In genomic region chr4:155692421-155692820, GRCm38 (mm10) we compare ENCODE assay signal across 21 mouse cellular contexts. TPM values are rescaled to one million over a fixed set of nuclear protein-coding genes. Genes with fewer than 3 reads are reported as not detected.
A peak's percentile ranks its signal among the peaks of the same experiment; 100 is the strongest.
DNase-seq lines count a peak whose midpoint lies in the region; ATAC-seq and TF ChIP-seq lines count a peak whose summit lies in the region.
"Had no signal": no experiment of that assay in that cellular context is flagged by ENCODE, and none has a peak within 500 bp of the region (broad histone marks: within the 10 kb centered on the region; RNA-seq: fewer than 3 reads in every experiment).

No protein-coding gene starts in this region.

- TF ChIP-seq EP300 in MEL (IDR thresholded peaks at IDR 0.05; ENCODE audit: low read depth in 1 of 2, low read length in 2 of 2) = no peak

- H3K4me1 ChIP-seq in MEL (ENCODE audit: control insufficient read depth in 1 of 2, insufficient read depth in 2 of 2, low read length in 2 of 2) = peaks cover 0 to 9% of the 10 kb centered on the region in 2 experiments; a peak in 1 of 4 replicates

- TF ChIP-seq RAD21 in MEL (IDR thresholded peaks at IDR 0.05; ENCODE audit: low read depth, low read length) = no peak

- no peaks in the 10 kb centered on the region; the same call in 1 of the 2 replicates for H3K79me2 ChIP-seq in MEL (ENCODE audit: control insufficient read depth, insufficient read depth, low read length, poor library complexity)

- H3K9ac ChIP-seq in MEL (ENCODE audit: control insufficient read depth, low read depth, low read length, poor library complexity, severe bottlenecking) = no peak overlapping the region
- H3K9ac ChIP-seq: embryonic facial prominence, embryonic 13.5 days; forebrain, embryonic 12.5 days; hindbrain, embryonic 12.5 days; intestine, embryonic 15.5 days had no signal

- peaks cover 0 to 5% of the 10 kb centered on the region in 2 experiments; a peak in 2 of 4 replicates for H3K27me3 ChIP-seq in MEL (ENCODE audit: control insufficient read depth in 1 of 2, insufficient read depth in 2 of 2, low read length in 2 of 2)
- H3K27me3 ChIP-seq: intestine, embryonic 15.5 days had no signal

- H3K27ac ChIP-seq in MEL (ENCODE audit: control insufficient read depth, low read depth, low read length) = no peak overlapping the region
- H3K27ac ChIP-seq: embryonic facial prominence, embryonic 13.5 days; forebrain, embryonic 12.5 days; heart, embryonic 10.5 days; hindbrain, embryonic 12.5 days; intestine, embryonic 15.5 days had no signal

- TF ChIP-seq POLR2A in MEL (IDR thresholded peaks at IDR 0.05; ENCODE audit: control insufficient read depth in 1 of 2, insufficient read depth in 1 of 2, low read depth in 1 of 2, low read length in 2 of 2, poor library complexity in 1 of 2) = no peak

- no peaks in the 10 kb centered on the region for H3K9me3 ChIP-seq in MEL (replicated peaks; ENCODE audit: insufficient read depth, low read length)
- H3K9me3 ChIP-seq: embryonic facial prominence, embryonic 13.5 days; heart, embryonic 10.5 days; hindbrain, embryonic 12.5 days; intestine, embryonic 15.5 days had no signal

- no peak overlapping the region for H3K4me3 ChIP-seq in MEL (ENCODE audit: control insufficient read depth in 1 of 2, insufficient read depth in 1 of 2, low read depth in 2 of 2, low read length in 2 of 2)
- H3K4me3 ChIP-seq: embryonic facial prominence, embryonic 13.5 days; forebrain, embryonic 12.5 days; heart, embryonic 10.5 days; hindbrain, embryonic 12.5 days; intestine, embryonic 15.5 days had no signal

- H3K36me3 ChIP-seq in MEL (ENCODE audit: control insufficient read depth in 1 of 2, insufficient read depth in 2 of 2, low read length in 2 of 2) = peaks cover 0 to 2% of the 10 kb centered on the region in 2 experiments; a peak in 1 of 4 replicates
- H3K36me3 ChIP-seq: embryonic facial prominence, embryonic 13.5 days; forebrain, embryonic 12.5 days; heart, embryonic 10.5 days; hindbrain, embryonic 12.5 days; intestine, embryonic 15.5 days had no signal

- peak; percentile 18 for DNase-seq in lung, postnatal 10 days
- no peak for DNase-seq in lung, postnatal 4 days
- peak; percentile 49 for DNase-seq in MEL (ENCODE audit: low read depth, low spot score)
- no peak for DNase-seq in gastrocnemius, adult 8-10 months (ENCODE audit: low spot score in 2 of 2)
- no peak for DNase-seq in frontal cortex, postnatal 25 days (ENCODE audit: low spot score in 2 of 2)
- no peak for DNase-seq in layer of hippocampus, adult 9-11 months
- DNase-seq: adrenal gland, adult 2 months; adrenal gland, postnatal 25 days; cerebellum, adult 9-10 months; gastrocnemius, postnatal 25 days; heart, postnatal 10 days; heart, postnatal 4 days; kidney, adult 18-20 months had no signal

- TF ChIP-seq CTCF in MEL (IDR thresholded peaks at IDR 0.05 in 2 of 3, conservative IDR thresholded peaks at IDR 0.05 in 1 of 3; ENCODE audit: control insufficient read depth in 1 of 3, insufficient read depth in 1 of 3, low read depth in 2 of 3, low read length in 3 of 3, poor library complexity in 1 of 3, severe bottlenecking in 1 of 3) = no peak

- ATAC-seq in granulocyte monocyte progenitor cell, adult 5-6 weeks (replicated peaks; ENCODE audit: poor library complexity, severe bottlenecking) = 0 out of 2 replicates have a peak, but pooled peaks have one; percentile 15
- ATAC-seq: forebrain, embryonic 16.5 days; hindbrain, embryonic 16.5 days; intestine, embryonic 15.5 days had no signal

TF ChIP-seq in MEL, 35 proteins besides CTCF, POLR2A, EP300 and RAD21:
- TF ChIP-seq UBTF (IDR thresholded peaks at IDR 0.05; ENCODE audit: borderline replicate concordance, insufficient read depth, low read depth, low read length) = no peak
- TF ChIP-seq MAZ (IDR thresholded peaks at IDR 0.05; ENCODE audit: low read depth, low read length) = no peak
- no peak for TF ChIP-seq TAL1 (IDR thresholded peaks at IDR 0.05; ENCODE audit: low read length)
- TF ChIP-seq ETS1 (IDR thresholded peaks at IDR 0.05; ENCODE audit: low read depth, low read length) = no peak
- TF ChIP-seq POLR2AphosphoS5 (IDR thresholded peaks at IDR 0.05; ENCODE audit: borderline replicate concordance, low read depth, low read length) = no peak
- TF ChIP-seq CHD1 (IDR thresholded peaks at IDR 0.05; ENCODE audit: low read depth, low read length) = no peak
- TF ChIP-seq MEF2A (IDR thresholded peaks at IDR 0.05; ENCODE audit: extremely low read depth, insufficient replicate concordance, low read depth, low read length, poor library complexity, severe bottlenecking) = no peak
- no peak for TF ChIP-seq BHLHE40 (IDR thresholded peaks at IDR 0.05; ENCODE audit: borderline replicate concordance, low read depth, low read length)
- TF ChIP-seq KAT2A (conservative IDR thresholded peaks at IDR 0.05; ENCODE audit: low read depth, low read length) = no peak
- no peak for TF ChIP-seq ELF1 (IDR thresholded peaks at IDR 0.05; ENCODE audit: low read depth, low read length)
- no peak for TF ChIP-seq GABPA (IDR thresholded peaks at IDR 0.05; ENCODE audit: low read depth, low read length)
- no peak for TF ChIP-seq ZC3H11A (IDR thresholded peaks at IDR 0.05; ENCODE audit: low read depth, low read length)
TF ChIP-seq in MEL: peak in this region for 0.

RNA-seq across cellular contexts. Expression of gene Fndc10, which starts 1.7 kb away (rescaled TPM):
- total RNA-seq in MEL (2012; rRNA removed) = 1.1 and 2.6 TPM in 2 replicates
- 1 to 10 TPM in 1 of 2 experiments, not detected in 1; 5.9 TPM for polyA plus RNA-seq in MEL (2012; ENCODE audit: insufficient read depth in 1 of 2, insufficient read length in 2 of 2, low read depth in 1 of 2, low replicate concordance in 2 of 2, missing spikeins in 1 of 2)
- 2.8 and 7.6 TPM in 2 replicates for total RNA-seq in granulocyte monocyte progenitor cell, adult 5-6 weeks (2014; fragmentation: Nextera tagmentation)
- total RNA-seq in granulocyte monocyte progenitor cell, adult 5-6 weeks (2017) = 0.88 and 2.1 TPM in 2 replicates
- total RNA-seq in gastrocnemius, adult 8-10 months (2022) = 1 to 10 TPM in 3 of 4 experiments, under 1 TPM in 1; 0.70 to 1.5 (median 1.1) TPM

RNA-seq across cellular contexts. Expression of gene Ssu72, which starts 12.2 kb away (rescaled TPM):
- total RNA-seq in MEL (2012; rRNA removed) = 160 and 170 TPM in 2 replicates
- polyA plus RNA-seq in MEL (2012; ENCODE audit: insufficient read depth in 1 of 2, insufficient read length in 2 of 2, low read depth in 1 of 2, low replicate concordance in 2 of 2, missing spikeins in 1 of 2) = 100 to 1,000 TPM; 140 to 267 TPM
- 58.5 and 75.8 TPM in 2 replicates for total RNA-seq in granulocyte monocyte progenitor cell, adult 5-6 weeks (2014; fragmentation: Nextera tagmentation)
- total RNA-seq in granulocyte monocyte progenitor cell, adult 5-6 weeks (2017) = 80.5 and 99.6 TPM in 2 replicates
- 10 to 100 TPM; 37.8 to 42.0 (median 38.2) TPM for total RNA-seq in gastrocnemius, adult 8-10 months (2022)

RNA-seq across cellular contexts. Expression of gene Mib2, which starts 23.4 kb away (rescaled TPM):
- total RNA-seq in MEL (2012; rRNA removed) = 21.4 and 27.7 TPM in 2 replicates
- polyA plus RNA-seq in MEL (2012; ENCODE audit: insufficient read depth in 1 of 2, insufficient read length in 2 of 2, low read depth in 1 of 2, low replicate concordance in 2 of 2, missing spikeins in 1 of 2) = 10 to 100 TPM in 1 of 2 experiments, not detected in 1; 38.3 TPM
- 2.9 and 18.0 TPM in 2 replicates for total RNA-seq in granulocyte monocyte progenitor cell, adult 5-6 weeks (2014; fragmentation: Nextera tagmentation)
- total RNA-seq in granulocyte monocyte progenitor cell, adult 5-6 weeks (2017) = 15.6 and 17.7 TPM in 2 replicates
- total RNA-seq in gastrocnemius, adult 8-10 months (2022) = 10 to 100 TPM; 17.8 to 22.6 (median 18.8) TPM

RNA-seq across cellular contexts. Expression of gene Mmp23, which starts 39.2 kb away (rescaled TPM):
- total RNA-seq in MEL (2012; rRNA removed) = 1.6 and 1.8 TPM in 2 replicates
- polyA plus RNA-seq in MEL (2012; ENCODE audit: insufficient read depth in 1 of 2, insufficient read length in 2 of 2, low read depth in 1 of 2, low replicate concordance in 2 of 2, missing spikeins in 1 of 2) = 1 to 10 TPM in 1 of 2 experiments, not detected in 1; 2.4 TPM
- total RNA-seq in granulocyte monocyte progenitor cell, adult 5-6 weeks (2014; fragmentation: Nextera tagmentation) = not detected in 2 replicates
- not detected in 2 replicates for total RNA-seq in granulocyte monocyte progenitor cell, adult 5-6 weeks (2017)
- total RNA-seq in gastrocnemius, adult 8-10 months (2022) = 1 to 10 TPM in 2 of 4 experiments, under 1 TPM in 2; 0.70 to 1.6 (median 1.1) TPM

RNA-seq across cellular contexts. Expression of gene Tmem240, which starts 42.2 kb away (rescaled TPM):
- total RNA-seq in MEL (2012; rRNA removed) = 0.13 and 0.27 TPM in 2 replicates
- under 1 TPM in 1 of 2 experiments, not detected in 1; 0.33 TPM for polyA plus RNA-seq in MEL (2012; ENCODE audit: insufficient read depth in 1 of 2, insufficient read length in 2 of 2, low read depth in 1 of 2, low replicate concordance in 2 of 2, missing spikeins in 1 of 2)
- total RNA-seq in granulocyte monocyte progenitor cell, adult 5-6 weeks (2014; fragmentation: Nextera tagmentation) = 0.32 and 0.95 TPM in 2 replicates
- total RNA-seq in granulocyte monocyte progenitor cell, adult 5-6 weeks (2017) = 0.31 TPM in 1 of 2 replicates, not detected in the other
- under 1 TPM; 0.19 to 0.62 (median 0.37) TPM for total RNA-seq in gastrocnemius, adult 8-10 months (2022)

Comparison
In these comparisons a context has a peak if more than half of its experiments do, and no peak if none do; other contexts are left out.
1. DNase-seq: peak in lung, postnatal 10 days (single experiment) and MEL (single experiment); none in lung, postnatal 4 days (0 of 2), gastrocnemius, adult 8-10 months (0 of 2), frontal cortex, postnatal 25 days (0 of 2) and layer of hippocampus, adult 9-11 months (single experiment).